Mouse (Mus musculus) embryonic stem cell, embryonic (primary cell): ENCODE results near the gene Tifa.
"Not testable (repeated sequence)": the region's sequence is repeated elsewhere in the genome, so short reads cannot be mapped to it uniquely, and the experiment has no call there.

ENCODE experiments used
- CTCF ChIA-PET, 4 experiments: fragments of 300-600 bp in 2 of 4; fragments of 350-600 bp in 2 of 4; sonication (Branson Sonifier 250); formaldehyde crosslinking; loops; one replicate each; lab custom pipeline; 2022; ENCODE audit warnings: inconsistent platforms in 2 of 4; lab: Charles Lee
- POLR2A ChIA-PET, 4 experiments: fragments of 300-600 bp in 2 of 4; fragments of 350-600 bp in 2 of 4; sonication (Branson Sonifier 250); formaldehyde crosslinking; loops; one replicate each; lab custom pipeline; 2022; ENCODE audit warnings: antibody characterized with exemption in 4 of 4, inconsistent platforms in 1 of 4; lab: Charles Lee

The Tifa gene

GRCm38 (mm10) chr3:127769146-127769545, 20.5 kb upstream of the Tifa start:
- ChIA-PET POLR2A (no interaction called here), CTCF (no interaction called here)

DNA sequence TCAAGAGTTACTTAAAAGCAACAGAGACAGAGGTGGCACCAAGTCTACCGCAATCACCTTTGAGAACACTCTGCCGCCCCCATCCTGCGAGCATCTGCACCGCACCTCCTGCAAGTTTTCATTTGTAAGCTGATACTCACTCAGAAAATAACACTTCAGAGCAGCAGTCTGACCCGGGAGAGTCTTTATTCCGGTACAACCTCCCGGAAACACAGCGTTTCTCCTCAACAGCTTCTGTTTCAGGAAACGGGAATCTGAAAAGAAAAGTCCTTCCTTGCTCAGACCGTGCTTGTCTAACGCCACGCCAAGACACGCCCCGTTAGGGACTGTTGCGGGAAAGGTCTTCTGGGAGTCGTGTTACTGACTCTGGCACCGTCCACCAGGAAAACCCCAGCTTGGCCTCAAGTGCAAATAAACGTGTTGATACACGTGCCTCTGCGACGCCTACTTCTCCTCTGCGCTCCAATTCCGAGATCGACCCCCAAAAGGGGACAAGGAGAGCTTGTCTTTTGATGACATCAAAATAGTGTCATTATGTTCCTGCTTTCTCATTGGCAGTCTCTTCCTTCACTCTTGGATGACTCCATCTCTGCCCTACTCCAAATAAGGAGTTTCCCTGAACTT, 9.5 kb upstream of the Tifa start, which contains the start of gene Alpk1:
TSS of gene Alpk1 (minus strand) at position 507 of the 624 bp plus-strand sequence.
- ChIA-PET CTCF (interaction anchor here (0.5 to 1.8 kb wide), 24 partner anchors 9 to 1911 kb away, joined by 3 to 10 read pairs (median 4); partner anchors contain the start of genes Neurog2 (in 1 of the 4) and Tifa (in 1 of the 4)), POLR2A (interaction anchor here in 2 of 4 experiments (0.6 to 1.4 kb wide), 3 partner anchors 15 to 298 kb away, joined by 3 read pairs; partner anchors contain the start of gene Ank2 (in 1 of the 2))

DNA sequence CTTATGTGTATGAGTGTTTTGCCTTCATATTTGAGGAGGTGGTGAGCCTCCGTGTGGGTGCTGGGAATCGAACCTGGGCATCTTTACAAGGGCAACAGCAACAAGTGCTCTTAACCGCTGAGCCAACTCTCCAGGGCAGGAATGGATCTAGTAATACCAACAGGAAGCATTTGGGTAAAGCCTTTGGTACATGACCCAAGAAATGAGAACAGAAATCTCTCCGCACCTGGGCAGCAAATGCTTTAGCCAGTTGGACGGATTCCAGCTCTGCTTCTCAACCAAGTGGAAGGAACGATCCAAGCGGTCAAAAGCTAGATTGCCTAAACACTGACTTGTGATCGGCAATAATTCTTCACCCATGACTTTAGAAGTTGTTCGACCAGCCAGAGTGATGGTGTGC, 8.7 kb upstream of the Tifa start:
- CTCF ChIA-PET = interaction anchor here in 3 of 4 experiments (0.9 to 1.8 kb wide), 7 partner anchors 9 to 156 kb away, joined by 3 to 8 read pairs (median 4); partner anchors contain the start of gene Tifa (in 1 of the 3)
- POLR2A ChIA-PET = no interaction called here

GRCm38 (mm10) chr3:127782921-127783320, 6.7 kb upstream of the Tifa start:
- CTCF ChIA-PET = no interaction called here
- POLR2A ChIA-PET = no interaction called here

DNA sequence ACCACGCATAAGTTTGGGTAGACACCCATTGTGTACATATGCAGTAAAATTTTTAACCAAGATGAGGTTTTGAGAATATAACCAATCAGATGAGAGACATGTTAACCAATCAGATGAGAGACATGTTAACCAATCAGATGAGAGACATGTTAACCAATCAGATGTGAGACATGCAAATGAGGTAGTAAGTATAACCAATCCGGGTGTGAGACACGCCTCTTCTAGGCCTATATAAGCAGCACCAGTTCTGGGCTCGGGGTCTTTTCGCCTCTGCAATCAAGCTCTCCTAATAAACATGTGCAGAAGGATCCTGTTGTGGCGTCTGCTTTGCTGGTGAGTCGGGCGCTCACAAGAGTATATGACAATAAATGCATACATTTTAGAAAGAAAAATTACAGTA, 5.9 kb upstream of the Tifa start:
- CTCF ChIA-PET, POLR2A ChIA-PET: not testable (repeated sequence)

DNA sequence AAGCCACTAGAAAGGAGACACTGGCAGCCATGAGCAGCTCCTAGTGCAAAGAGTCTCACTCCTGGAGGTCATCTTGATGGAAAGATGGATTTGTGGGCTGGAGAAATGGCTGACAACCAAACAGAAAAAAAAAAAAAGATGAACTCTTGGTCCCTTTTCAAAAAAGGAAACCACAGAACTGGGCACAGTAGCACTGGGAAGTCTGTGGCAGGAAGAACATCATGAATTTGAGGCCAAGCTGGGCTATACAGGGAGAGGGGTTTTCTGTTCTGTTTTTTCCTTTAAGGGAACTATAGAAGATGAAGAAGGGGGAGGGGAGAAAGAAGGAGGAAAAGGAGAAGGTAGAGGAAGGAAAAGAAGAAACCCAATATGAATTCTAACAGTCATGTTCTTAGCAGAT, 2.6 kb upstream of the Tifa start:
- CTCF ChIA-PET = interaction anchor here in 1 of 4 experiments (0.6 kb wide), 1 partner anchor 188 kb away, joined by 3 read pairs; no protein-coding TSS in a partner anchor

GRCm38 (mm10) chr3:127788038-127788437, 1.6 kb upstream of the Tifa start:
- ChIA-PET POLR2A (no interaction called here), CTCF (no interaction called here)

More for the DNA sequence above, 2.6 kb upstream of the Tifa start:
- POLR2A ChIA-PET = no interaction called here

DNA sequence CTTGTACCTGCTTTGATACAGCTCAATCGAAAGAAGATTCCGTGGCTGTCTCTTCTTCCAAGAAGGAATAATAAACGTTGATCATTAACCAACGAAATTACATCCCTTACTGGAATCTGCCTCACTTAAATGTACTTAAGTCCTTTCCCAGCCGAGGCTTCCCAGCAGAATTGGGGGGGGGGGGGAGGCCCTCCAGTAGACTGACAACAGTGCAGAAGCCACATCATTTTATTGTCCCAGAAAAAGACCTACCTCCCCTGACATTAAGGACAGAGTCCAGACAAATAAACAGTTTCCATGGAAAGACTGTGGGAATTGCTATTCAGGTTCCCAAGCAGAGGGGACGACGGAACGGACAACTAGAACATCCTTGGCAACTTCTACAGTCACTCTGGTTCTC, 686 bp upstream of the Tifa start:
- CTCF ChIA-PET = interaction anchor here in 2 of 4 experiments (0.6 to 2.3 kb wide), 2 partner anchors 9 to 159 kb away, joined by 3 to 8 read pairs; partner anchors contain the start of gene Alpk1 (in 1 of the 2)
- POLR2A ChIA-PET = interaction anchor here in 3 of 4 experiments (0.6 to 0.8 kb wide), 4 partner anchors 72 to 533 kb away, joined by 3 to 5 read pairs (median 4); no protein-coding TSS in a partner anchor

GRCm38 (mm10) chr3:127790234-127791055, 840 bp downstream of the Tifa start:
- CTCF ChIA-PET = interaction anchor here (0.6 to 2.3 kb wide), 5 partner anchors 10 to 890 kb away, joined by 3 to 8 read pairs (median 3); partner anchors contain the start of genes Alpk1 (in 1 of the 4) and Neurog2 (in 1 of the 4)

GRCm38 (mm10) chr3:127791056-127791483, 1.5 kb downstream of the Tifa start:
- CTCF ChIA-PET = interaction anchor here in 3 of 4 experiments (0.6 to 2.3 kb wide), 4 partner anchors 11 to 157 kb away, joined by 3 to 8 read pairs (median 4); partner anchors contain the start of genes Alpk1 (in 1 of the 3) and Neurog2 (in 1 of the 3)
- POLR2A ChIA-PET = interaction anchor here in 2 of 4 experiments (0.5 to 1.6 kb wide), 5 partner anchors 10 to 163 kb away, joined by 3 to 5 read pairs (median 4); partner anchors contain the start of gene Neurog2 (in 1 of the 2)

More at GRCm38 (mm10) chr3:127790234-127791055, 840 bp downstream of the Tifa start:
- POLR2A ChIA-PET = interaction anchor here in 1 of 4 experiments (0.9 to 1.6 kb wide), 4 partner anchors 10 to 163 kb away, joined by 3 to 5 read pairs (median 4); partner anchors contain the start of gene Neurog2

GRCm38 (mm10) chr3:127791595-127792561, 2.3 kb downstream of the Tifa start:
- ChIA-PET POLR2A (interaction anchor here in 1 of 4 experiments (1.6 kb wide), 1 partner anchor 158 kb away, joined by 5 read pairs; the partner anchor contains the start of gene Neurog2), CTCF (interaction anchor here in 2 of 4 experiments (0.7 to 1.1 kb wide), 3 partner anchors 28 to 158 kb away, joined by 3 read pairs; no protein-coding TSS in a partner anchor)

GRCm38 (mm10) chr3:127793022-127793421, 3.4 kb downstream of the Tifa start:
- CTCF ChIA-PET = interaction anchor here in 1 of 4 experiments (1.1 kb wide), 1 partner anchor 29 kb away, joined by 3 read pairs; no protein-coding TSS in a partner anchor
- POLR2A ChIA-PET = no interaction called here

DNA sequence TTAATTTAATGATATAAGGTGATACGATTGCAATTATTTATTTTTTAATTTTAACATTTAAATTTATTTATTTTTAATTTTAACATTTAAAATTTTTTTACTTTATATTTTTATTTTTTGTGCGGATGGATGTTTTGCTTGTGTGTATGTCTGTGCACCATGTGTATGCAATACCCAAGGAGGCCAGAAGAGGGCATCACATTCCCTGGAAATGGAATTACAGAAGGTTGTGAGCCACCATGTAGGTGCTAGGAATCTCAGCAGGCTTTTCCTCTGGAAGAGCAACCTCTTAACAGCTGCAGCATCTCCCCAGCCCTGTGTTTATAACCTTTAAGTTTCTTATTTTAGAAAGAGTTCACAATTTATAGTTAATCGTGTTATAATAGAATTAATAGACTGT, 6.2 kb downstream of the Tifa start:
- POLR2A ChIA-PET = no interaction called here
- CTCF ChIA-PET = interaction anchor here in 2 of 4 experiments (0.6 to 1.1 kb wide), 3 partner anchors 16 to 187 kb away, joined by 3 read pairs; partner anchors contain the start of gene Alpk1 (in 1 of the 2)

DNA sequence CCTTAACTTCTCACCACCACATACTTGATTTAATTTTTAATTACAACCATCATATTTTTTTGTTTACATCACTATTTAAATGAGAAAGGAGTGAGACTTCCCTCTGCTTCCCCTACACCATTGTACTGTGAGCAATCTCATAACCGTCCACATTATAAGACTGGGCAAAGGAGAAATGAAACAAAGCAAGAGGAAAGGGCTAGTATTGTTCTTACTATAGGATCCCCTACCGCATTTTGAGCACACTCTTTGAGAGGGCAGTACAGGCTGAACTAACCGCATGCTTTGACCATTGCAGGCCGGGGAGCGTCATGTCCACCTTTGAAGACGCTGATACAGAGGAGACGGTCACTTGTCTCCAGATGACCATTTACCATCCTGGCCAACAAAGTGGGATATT, 6.7 kb downstream of the Tifa start:
- POLR2A ChIA-PET = no interaction called here
- CTCF ChIA-PET = interaction anchor here in 2 of 4 experiments (0.6 to 1.1 kb wide), 3 partner anchors 16 to 187 kb away, joined by 3 read pairs; partner anchors contain the start of gene Alpk1 (in 1 of the 2)

DNA sequence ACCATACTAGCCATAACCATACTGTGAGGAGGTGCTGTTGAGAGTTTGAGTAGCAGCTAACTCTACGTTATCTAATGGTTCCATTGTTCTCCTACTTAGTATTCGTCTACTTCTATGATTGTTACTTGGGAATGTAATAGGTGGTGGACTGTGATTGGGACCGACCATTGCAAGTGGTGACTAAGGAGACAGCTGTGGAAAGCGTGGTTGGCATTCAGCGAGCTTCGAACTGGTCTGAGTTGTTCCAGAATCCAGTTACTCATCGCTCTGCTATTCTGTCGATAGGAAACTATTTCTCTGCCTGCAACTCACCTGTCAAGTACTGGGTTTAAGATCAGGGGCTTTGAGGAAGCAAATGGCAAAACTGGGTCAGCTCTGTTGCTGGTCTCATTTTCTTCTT, 11.6 kb downstream of the Tifa start:
- POLR2A ChIA-PET = interaction anchor here in 1 of 4 experiments (1.7 kb wide), 1 partner anchor 11 kb away, joined by 4 read pairs; no protein-coding TSS in a partner anchor

GRCm38 (mm10) chr3:127802814-127803213, 13.2 kb downstream of the Tifa start:
- ChIA-PET POLR2A (no interaction called here), CTCF (no interaction called here)

More for the DNA sequence above, 11.6 kb downstream of the Tifa start:
- CTCF ChIA-PET = no interaction called here

GRCm38 (mm10) chr3:127804439-127804838, 14.8 kb downstream of the Tifa start:
- POLR2A ChIA-PET = interaction anchor here in 1 of 4 experiments (0.7 kb wide), 1 partner anchor 60 kb away, joined by 3 read pairs; no protein-coding TSS in a partner anchor
- CTCF ChIA-PET = no interaction called here
